Mouse (Mus musculus): Measurements from ENCODE around the gene Fam162b.

Fam162b gene

GRCm38 (mm10) chr10:51590139-51590574, at the start of gene Fam162b:
Fam162b (minus strand) TSS chr10:51590517.
- no peak for DNase-seq (ENCODE audit: low spot score)

- no peak for DNase-seq (ENCODE audit: low spot score)
Observed at GRCm38 (mm10) chr10:51631411-51632136, 41.3 kb upstream of the Fam162b start, which contains the start of gene Gprc6a. Gprc6a (minus strand) TSS chr10:51631461.

- no peak for DNase-seq (ENCODE audit: low spot score)
Observed at GRCm38 (mm10) chr10:51621193-51621592, 30.9 kb upstream of the Fam162b start.

- no peak for DNase-seq (ENCODE audit: low spot score)
Observed at GRCm38 (mm10) chr10:51620126-51620525, 29.8 kb upstream of the Fam162b start.

GRCm38 (mm10) chr10:51618538-51618937, 28.2 kb upstream of the Fam162b start:
- no peak for DNase-seq (ENCODE audit: low spot score)

GRCm38 (mm10) chr10:51614826-51615590, 24.7 kb upstream of the Fam162b start:
- no peak for DNase-seq (ENCODE audit: low spot score)

- DNase-seq (ENCODE audit: low spot score), result no peak
Observed at GRCm38 (mm10) chr10:51613421-51613820, 23.1 kb upstream of the Fam162b start.

- no peak for DNase-seq (ENCODE audit: low spot score)
Observed at GRCm38 (mm10) chr10:51611969-51612682, 21.8 kb upstream of the Fam162b start.

- no peak for DNase-seq (ENCODE audit: low spot score)
Observed at GRCm38 (mm10) chr10:51609741-51610425, 19.6 kb upstream of the Fam162b start.

- no peak for DNase-seq (ENCODE audit: low spot score)
Observed at GRCm38 (mm10) chr10:51596928-51597635, 6.8 kb upstream of the Fam162b start.

GRCm38 (mm10) chr10:51595001-51595931, 4.9 kb upstream of the Fam162b start:
- DNase-seq (ENCODE audit: low spot score), result peak; percentile 13

GRCm38 (mm10) chr10:51591574-51591973, 1.3 kb upstream of the Fam162b start:
- DNase-seq (ENCODE audit: low spot score), result no peak

- DNase-seq (ENCODE audit: low spot score), result no peak
Observed at GRCm38 (mm10) chr10:51584919-51585318, 5.4 kb downstream of the Fam162b start.

GRCm38 (mm10) chr10:51584378-51584777, 5.9 kb downstream of the Fam162b start:
- DNase-seq (ENCODE audit: low spot score), result no peak

- no peak for DNase-seq (ENCODE audit: low spot score)
Observed at GRCm38 (mm10) chr10:51571225-51571996, 18.9 kb downstream of the Fam162b start.

GRCm38 (mm10) chr10:51556005-51556404, 34.3 kb downstream of the Fam162b start:
- no peak for DNase-seq (ENCODE audit: low spot score)

GRCm38 (mm10) chr10:51553348-51554123, 36.8 kb downstream of the Fam162b start:
- DNase-seq (ENCODE audit: low spot score), result peak; percentile 65

Measured in ovary, postnatal 14 days (tissue).